Mouse (Mus musculus) embryo, embryonic 10 days (tissue): ENCODE data around the gene Mapk9.

Experiments
- DNase-seq: peaks from one replicate; pipeline ENCODE4 v3.0.0-alpha.2; 2015; ENCODE audit warnings: low spot score

Gene Mapk9

GRCm38 (mm10) chr11:49895966-49896590 is 49.5 kb downstream of the Mapk9 start:
- DNase-seq = no peak

- DNase-seq = no peak
Measured at GRCm38 (mm10) chr11:49900043-49900442, 53.5 kb downstream of the Mapk9 start.

- DNase-seq = peak; percentile 23
Measured at GRCm38 (mm10) chr11:49900962-49901658, 54.6 kb downstream of the Mapk9 start.

- DNase-seq = peak; percentile 73
Measured at GRCm38 (mm10) chr11:49901659-49902458, 55.3 kb downstream of the Mapk9 start, which contains the start of gene Rasgef1c. Gene Rasgef1c, plus strand, starts transcription at chr11:49901835.

- peak; percentile 79 for DNase-seq
Measured at GRCm38 (mm10) chr11:49903333-49903732, 56.8 kb downstream of the Mapk9 start.

- no peak for DNase-seq
Measured at GRCm38 (mm10) chr11:49918521-49919180, 72.1 kb downstream of the Mapk9 start.

- no peak for DNase-seq
Measured at GRCm38 (mm10) chr11:49919304-49919703, 72.8 kb downstream of the Mapk9 start.

- DNase-seq = no peak
Measured at GRCm38 (mm10) chr11:49923539-49923938, 77.0 kb downstream of the Mapk9 start.

GRCm38 (mm10) chr11:49926183-49926582 is 79.6 kb downstream of the Mapk9 start:
- DNase-seq = no peak

- DNase-seq = peak; percentile 54
Measured at GRCm38 (mm10) chr11:49927169-49927568, 80.6 kb downstream of the Mapk9 start.

- no peak for DNase-seq
Measured at GRCm38 (mm10) chr11:49927670-49928069, 81.1 kb downstream of the Mapk9 start.

- DNase-seq = no peak
Measured at GRCm38 (mm10) chr11:49931037-49931625, 84.6 kb downstream of the Mapk9 start.

GRCm38 (mm10) chr11:49931853-49932252 is 85.3 kb downstream of the Mapk9 start:
- DNase-seq = peak; percentile 83

- DNase-seq = no peak
Measured at GRCm38 (mm10) chr11:49933811-49934210, 87.3 kb downstream of the Mapk9 start.

GRCm38 (mm10) chr11:49934322-49934721 is 87.8 kb downstream of the Mapk9 start:
- DNase-seq = no peak
